Mouse (Mus musculus) embryonic facial prominence, embryonic 12.5 days (tissue): ENCODE measurements around the gene Reg3g. TPM values are rescaled to one million over a fixed set of nuclear protein-coding genes. Genes with fewer than 3 reads are reported as not detected.

Experiments
- ATAC-seq: fragments of 200-750 bp; cut with Nextera tagmentation; 2 replicates; pipeline ENCODE4 v1.8.0; 2017; ENCODE audit not compliant: insufficient number of reproducible peaks, insufficient read depth, low FRiP score, low TSS enrichment
- H3K27ac ChIP-seq: fragments of 300-500 bp; sonication (generic); 2 replicates; pipeline ENCODE4 v1.5.1; 2016; ENCODE audit warnings: mild to moderate bottlenecking
- H3K27me3 ChIP-seq: fragments of 300-500 bp; sonication (generic); 2 replicates; pipeline ENCODE4 v1.6.1; 2016; ENCODE audit warnings: mild to moderate bottlenecking, moderate library complexity
- H3K36me3 ChIP-seq: fragments of 300-500 bp; sonication (generic); 2 replicates; pipeline ENCODE4 v1.6.1; 2016; ENCODE audit warnings: mild to moderate bottlenecking
- H3K4me1 ChIP-seq: fragments of 300-500 bp; sonication (generic); 2 replicates; pipeline ENCODE4 v1.6.1; 2016
- H3K4me2 ChIP-seq: fragments of 300-500 bp; sonication (generic); replicated peaks from 2 replicates; pipeline ENCODE4 v1.6.1; 2016; ENCODE audit warnings: mild to moderate bottlenecking, moderate library complexity
- H3K4me3 ChIP-seq: fragments of 300-500 bp; sonication (generic); 2 replicates; pipeline ENCODE4 v1.5.1; 2016; ENCODE audit warnings: mild to moderate bottlenecking
- H3K9ac ChIP-seq: fragments of 300-500 bp; sonication (generic); 2 replicates; pipeline ENCODE4 v1.6.1; 2016; ENCODE audit warnings: mild to moderate bottlenecking, moderate library complexity
- H3K9me3 ChIP-seq: fragments of 300-500 bp; sonication (generic); 2 replicates; pipeline ENCODE4 v1.6.1; 2016; ENCODE audit warnings: mild to moderate bottlenecking, moderate library complexity
- WGBS: fragments of 180-500 bp; shearing (Covaris S2); methylation state at CpG from one replicate; pipeline ENCODE4 v1.1.7; 2016; 5-methylcytosine and 5-hydroxymethylcytosine counted together
- polyA plus RNA-seq: library from polyadenylated mRNA; unstranded; fragments of >200 nt; fragmentation: Nextera tagmentation; extraction: Ambion mirVana; gene quantifications from 2 replicates; pipeline ENCODE4 v1.2.1, GENCODE M21; 2016

The Reg3g gene
- polyA plus RNA-seq, result 0.77 and 2.1 TPM in 2 replicates

GRCm38 (mm10) chr6:78468772-78469171, at the start of gene Reg3g:
Gene Reg3g, minus strand, starts transcription at chr6:78468872.
- H3K9ac ChIP-seq, result no peak within 1 kb of the TSS
- no peak within 1 kb of the TSS for H3K4me2 ChIP-seq
- H3K27ac ChIP-seq, result no peak within 1 kb of the TSS
- H3K36me3 ChIP-seq, result no peaks in the 10 kb centered on the region
- no peaks in the 10 kb centered on the region for H3K9me3 ChIP-seq
- WGBS, result 62% methylated on average over 2 of the region's 2 CpGs
- no peaks in the 10 kb centered on the region for H3K27me3 ChIP-seq
- ATAC-seq, result no peak
- no peaks in the 10 kb centered on the region for H3K4me1 ChIP-seq
- no peak within 1 kb of the TSS for H3K4me3 ChIP-seq

GRCm38 (mm10) chr6:78515777-78516446, 47.2 kb upstream of the Reg3g start:
- Histone ChIP-seq H3K27me3 (no peaks in the 10 kb centered on the region), H3K36me3 (no peaks in the 10 kb centered on the region), H3K9me3 (no peaks in the 10 kb centered on the region), H3K4me1 (no peaks in the 10 kb centered on the region), H3K4me2 (no peak overlapping the region), H3K27ac (no peak overlapping the region), H3K4me3 (no peak overlapping the region), H3K9ac (no peak overlapping the region)
- WGBS, result 76% methylated on average over 3 of the region's 3 CpGs
- no peak for ATAC-seq

- H3K27me3 ChIP-seq, result no peaks in the 10 kb centered on the region
- no peaks in the 10 kb centered on the region for H3K9me3 ChIP-seq
- H3K36me3 ChIP-seq, result no peaks in the 10 kb centered on the region
- H3K4me2 ChIP-seq, result no peak overlapping the region
- 6% methylated on average over 3 of the region's 3 CpGs for WGBS
- no peak overlapping the region for H3K27ac ChIP-seq
- no peak for ATAC-seq
- no peaks in the 10 kb centered on the region for H3K4me1 ChIP-seq
- no peak overlapping the region for H3K4me3 ChIP-seq
- H3K9ac ChIP-seq, result no peak overlapping the region
Measured at GRCm38 (mm10) chr6:78512833-78513232, 44.2 kb upstream of the Reg3g start.

GRCm38 (mm10) chr6:78510173-78510900, 41.7 kb upstream of the Reg3g start:
- 50% methylated on average over 3 of the region's 3 CpGs for WGBS
- no peak overlapping the region for H3K9ac ChIP-seq
- no peaks in the 10 kb centered on the region for H3K27me3 ChIP-seq
- H3K9me3 ChIP-seq, result no peaks in the 10 kb centered on the region
- no peaks in the 10 kb centered on the region for H3K4me1 ChIP-seq
- H3K27ac ChIP-seq, result no peak overlapping the region
- no peak overlapping the region for H3K4me2 ChIP-seq
- no peak overlapping the region for H3K4me3 ChIP-seq
- H3K36me3 ChIP-seq, result no peaks in the 10 kb centered on the region
- no peak for ATAC-seq

- Histone ChIP-seq H3K9me3 (no peaks in the 10 kb centered on the region), H3K27ac (no peak overlapping the region), H3K27me3 (no peaks in the 10 kb centered on the region), H3K4me1 (no peaks in the 10 kb centered on the region), H3K4me2 (no peak overlapping the region), H3K4me3 (no peak overlapping the region), H3K36me3 (no peaks in the 10 kb centered on the region), H3K9ac (no peak overlapping the region)
- 62% methylated on average over 3 of the region's 3 CpGs for WGBS
- no peak for ATAC-seq
Measured at GRCm38 (mm10) chr6:78505745-78506144, 37.1 kb upstream of the Reg3g start.

GRCm38 (mm10) chr6:78494633-78495032, 26.0 kb upstream of the Reg3g start:
- Histone ChIP-seq H3K9ac (no peak overlapping the region), H3K4me1 (no peaks in the 10 kb centered on the region), H3K4me3 (no peak overlapping the region), H3K4me2 (no peak overlapping the region), H3K36me3 (no peaks in the 10 kb centered on the region), H3K27me3 (no peaks in the 10 kb centered on the region), H3K9me3 (no peaks in the 10 kb centered on the region), H3K27ac (no peak overlapping the region)
- no peak for ATAC-seq
- WGBS, result 88% methylated on average over 3 of the region's 3 CpGs

GRCm38 (mm10) chr6:78469287-78469686, 615 bp upstream of the Reg3g start:
- Histone ChIP-seq H3K9me3 (no peaks in the 10 kb centered on the region), H3K4me1 (no peaks in the 10 kb centered on the region), H3K4me3 (no peak overlapping the region), H3K4me2 (no peak overlapping the region), H3K9ac (no peak overlapping the region), H3K27ac (no peak overlapping the region), H3K36me3 (no peaks in the 10 kb centered on the region), H3K27me3 (no peaks in the 10 kb centered on the region)
- 61% methylated on average over 3 of the region's 3 CpGs for WGBS
- no peak for ATAC-seq

- Histone ChIP-seq H3K4me1 (no peaks in the 10 kb centered on the region), H3K27ac (no peak overlapping the region), H3K9me3 (no peaks in the 10 kb centered on the region), H3K4me2 (no peak overlapping the region), H3K36me3 (no peaks in the 10 kb centered on the region), H3K4me3 (no peak overlapping the region), H3K9ac (no peak overlapping the region), H3K27me3 (no peaks in the 10 kb centered on the region)
- WGBS, result 82% methylated on average over 2 of the region's 2 CpGs
- no peak for ATAC-seq
Measured at GRCm38 (mm10) chr6:78463266-78463665, 5.4 kb downstream of the Reg3g start.

GRCm38 (mm10) chr6:78462360-78462759, 6.3 kb downstream of the Reg3g start:
- no peak overlapping the region for H3K4me2 ChIP-seq
- no peak overlapping the region for H3K9ac ChIP-seq
- H3K4me3 ChIP-seq, result no peak overlapping the region
- 74% methylated on average over 2 of the region's 2 CpGs for WGBS
- H3K36me3 ChIP-seq, result no peaks in the 10 kb centered on the region
- H3K27ac ChIP-seq, result no peak overlapping the region
- H3K27me3 ChIP-seq, result no peaks in the 10 kb centered on the region
- H3K9me3 ChIP-seq, result no peaks in the 10 kb centered on the region
- ATAC-seq, result no peak
- H3K4me1 ChIP-seq, result no peaks in the 10 kb centered on the region

GRCm38 (mm10) chr6:78460191-78460825, 8.4 kb downstream of the Reg3g start:
- no peak overlapping the region for H3K4me2 ChIP-seq
- no peak for ATAC-seq
- no peaks in the 10 kb centered on the region for H3K4me1 ChIP-seq
- H3K4me3 ChIP-seq, result no peak overlapping the region
- WGBS, result 40% methylated on average over 3 of the region's 3 CpGs
- no peaks in the 10 kb centered on the region for H3K27me3 ChIP-seq
- no peak overlapping the region for H3K27ac ChIP-seq
- no peaks in the 10 kb centered on the region for H3K9me3 ChIP-seq
- H3K9ac ChIP-seq, result no peak overlapping the region
- H3K36me3 ChIP-seq, result no peaks in the 10 kb centered on the region

- H3K4me3 ChIP-seq, result no peak overlapping the region
- WGBS, result 87% methylated on average over 2 of the region's 2 CpGs
- H3K27ac ChIP-seq, result no peak overlapping the region
- H3K36me3 ChIP-seq, result no peaks in the 10 kb centered on the region
- H3K9me3 ChIP-seq, result no peaks in the 10 kb centered on the region
- H3K27me3 ChIP-seq, result no peaks in the 10 kb centered on the region
- H3K9ac ChIP-seq, result no peak overlapping the region
- H3K4me1 ChIP-seq, result no peaks in the 10 kb centered on the region
- no peak overlapping the region for H3K4me2 ChIP-seq
- ATAC-seq, result no peak
Measured at GRCm38 (mm10) chr6:78452804-78453203, 15.9 kb downstream of the Reg3g start.

GRCm38 (mm10) chr6:78448409-78448808, 20.3 kb downstream of the Reg3g start:
- Histone ChIP-seq H3K9me3 (no peaks in the 10 kb centered on the region), H3K27ac (no peak overlapping the region), H3K4me2 (no peak overlapping the region), H3K4me3 (no peak overlapping the region), H3K9ac (no peak overlapping the region), H3K27me3 (no peaks in the 10 kb centered on the region), H3K36me3 (no peaks in the 10 kb centered on the region), H3K4me1 (no peaks in the 10 kb centered on the region)
- ATAC-seq, result no peak
